Mouse (Mus musculus) ES-E14 (cell line): ENCODE data around the gene Dlg4. TPM values are rescaled to one million over a fixed set of nuclear protein-coding genes. Genes with fewer than 3 reads are reported as not detected.

Source experiments
- DNase-seq: peaks from one replicate; pipeline ENCODE4 v3.0.0-alpha.2; 2013; ENCODE audit warnings: low read depth, low spot score
- H3K27ac ChIP-seq: 2 replicates; pipeline ENCODE4 v1.5.1; 2012; ENCODE audit warnings: low read depth, mild to moderate bottlenecking, low read length, moderate library complexity, mixed read lengths; ENCODE audit not compliant: poor library complexity, insufficient read depth, severe bottlenecking
- H3K36me3 ChIP-seq: 2 replicates; pipeline ENCODE4 v1.6.1; 2012; ENCODE audit warnings: mild to moderate bottlenecking, low read length, moderate library complexity, mixed read lengths; ENCODE audit not compliant: control insufficient read depth, poor library complexity, insufficient read depth, severe bottlenecking
- H3K4me1 ChIP-seq, 2 experiments: fragments of 150-350 bp in 1 of 2; sonication (generic) in 1 of 2; 2 replicates each; pipeline ENCODE4 v1.6.1; 2012; ENCODE audit warnings: low read length in 2 of 2, mild to moderate bottlenecking in 1 of 2, mixed read lengths in 1 of 2; ENCODE audit not compliant: control insufficient read depth in 2 of 2, insufficient read depth in 2 of 2, poor library complexity in 1 of 2
- H3K4me3 ChIP-seq, 2 experiments: fragments of 150-350 bp in 1 of 2; sonication (generic) in 1 of 2; 2 replicates each; pipeline ENCODE4 v1.5.1; 2012; ENCODE audit warnings: low read length in 2 of 2, low read depth in 1 of 2, mild to moderate bottlenecking in 1 of 2, mixed read lengths in 1 of 2; ENCODE audit not compliant: insufficient read depth in 1 of 2, poor library complexity in 1 of 2, severe bottlenecking in 1 of 2
- H3K9ac ChIP-seq: 2 replicates; pipeline ENCODE4 v1.6.1; 2012; ENCODE audit warnings: low read depth, mild to moderate bottlenecking, low read length, mixed read lengths; ENCODE audit not compliant: poor library complexity, insufficient read depth, severe bottlenecking
- H3K9me3 ChIP-seq: fragments of 150-350 bp; sonication (generic); 2 replicates; pipeline ENCODE4 v1.6.1; 2012; ENCODE audit warnings: low read depth, mild to moderate bottlenecking, low read length; ENCODE audit not compliant: control insufficient read depth, insufficient read depth
- CHD2 ChIP-seq: IDR thresholded peaks from 2 replicates; pipeline ENCODE4 v1.6.1; 2014; ENCODE audit warnings: mild to moderate bottlenecking, low read depth, low read length, inconsistent platforms
- HCFC1 ChIP-seq: IDR thresholded peaks from 2 replicates; pipeline ENCODE4 v1.6.1; 2012; ENCODE audit warnings: low read length, inconsistent platforms, borderline replicate concordance; ENCODE audit not compliant: insufficient read depth
- MAFK ChIP-seq: IDR thresholded peaks from 2 replicates; pipeline ENCODE4 v1.6.1; 2014; ENCODE audit warnings: mild to moderate bottlenecking, low read depth, low read length, inconsistent platforms; ENCODE audit not compliant: insufficient read depth
- ZC3H11A ChIP-seq: IDR thresholded peaks from 2 replicates; pipeline ENCODE4 v1.6.1; 2012; ENCODE audit warnings: low read depth, mild to moderate bottlenecking, inconsistent platforms, low read length, borderline replicate concordance
- ZNF384 ChIP-seq: IDR thresholded peaks from 2 replicates; pipeline ENCODE4 v1.6.1; 2012; ENCODE audit warnings: low read depth, low read length, inconsistent platforms
- in situ Hi-C, 2 experiments: fragments of 600-800 bp; cut with MboI; formaldehyde crosslinking; loops; one replicate each; pipeline ENCODE4 v1.15.1; 2025; ENCODE audit warnings: low sequenced_read_pairs in 2 of 2, inconsistent platforms in 1 of 2; ENCODE audit not compliant: unreplicated experiment in 2 of 2
- total RNA-seq: library from RNA; depleted of rRNA; stranded (reverse); fragments of 300-350 nt; gene quantifications from 2 replicates; pipeline ENCODE4 v1.2.3, GENCODE M21; 2012

The Dlg4 gene
- total RNA-seq, 1 experiment = 11.4 TPM

DNA sequence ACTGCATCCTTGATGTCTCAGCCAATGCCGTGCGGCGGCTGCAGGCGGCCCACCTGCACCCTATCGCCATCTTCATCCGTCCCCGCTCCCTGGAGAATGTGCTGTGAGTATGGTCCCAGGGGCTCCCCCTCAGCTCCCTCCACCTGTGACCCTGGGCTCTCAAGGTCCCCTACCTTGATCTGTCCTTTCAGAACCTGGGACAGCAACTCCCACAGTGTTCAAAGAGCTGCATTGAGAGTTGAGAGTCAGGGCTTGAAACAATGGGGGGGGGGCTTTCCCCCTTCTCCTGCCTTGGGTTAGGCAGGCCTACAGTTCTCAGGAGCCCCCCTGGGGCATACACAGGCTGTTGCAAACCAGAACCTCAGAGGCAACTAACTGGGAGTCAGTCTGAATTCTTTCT is 26.9 kb downstream of the Dlg4 start:
- in situ Hi-C loops = no loop called here
- TF ChIP-seq ZC3H11A (no peak), HCFC1 (no peak), CHD2 (no peak), MAFK (no peak), ZNF384 (no peak)
- no peak overlapping the region for H3K9ac ChIP-seq
- H3K9me3 ChIP-seq = no peaks in the 10 kb centered on the region
- no peak overlapping the region for H3K27ac ChIP-seq
- H3K4me3 ChIP-seq = no peak overlapping the region; a peak in 1 of 4 replicates
- H3K36me3 ChIP-seq = no peaks in the 10 kb centered on the region
- DNase-seq = no peak
- peaks cover 0 to 9% of the 10 kb centered on the region in 2 experiments; a peak in 1 of 4 replicates for H3K4me1 ChIP-seq

- H3K4me3 ChIP-seq = no peak overlapping the region
- H3K9ac ChIP-seq = no peak overlapping the region
- H3K4me1 ChIP-seq = peaks cover 0 to 4% of the 10 kb centered on the region in 2 experiments; a peak in 1 of 4 replicates
- H3K27ac ChIP-seq = no peak overlapping the region
- TF ChIP-seq CHD2 = no peak
- no peak for TF ChIP-seq ZNF384
- no peak for TF ChIP-seq HCFC1
- TF ChIP-seq MAFK = no peak
- in situ Hi-C loops = no loop called here
- H3K9me3 ChIP-seq = no peaks in the 10 kb centered on the region
- H3K36me3 ChIP-seq = no peaks in the 10 kb centered on the region
- DNase-seq = no peak
These were observed 28.7 kb downstream of the Dlg4 start for GRCm38 (mm10) chr11:70045435-70045834.

DNA sequence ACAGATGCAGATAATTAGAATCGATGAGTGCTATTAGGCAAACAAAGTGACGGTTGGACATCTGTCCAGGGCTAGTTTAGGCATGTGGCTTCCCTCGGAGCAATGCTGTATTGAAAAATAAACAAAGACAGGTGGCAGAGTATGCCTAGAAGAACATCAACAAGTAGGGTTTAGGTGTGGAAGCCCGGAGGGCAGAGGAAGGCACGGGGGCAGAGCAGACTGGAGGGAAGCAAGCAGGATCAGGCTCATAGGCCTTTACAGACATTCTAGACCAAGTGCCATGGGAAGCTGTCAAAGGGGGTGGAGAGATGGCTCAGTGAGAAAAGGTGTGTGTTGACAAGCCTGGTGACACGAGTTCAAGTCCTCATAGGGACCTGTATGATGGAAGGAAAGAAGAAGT is 32.6 kb downstream of the Dlg4 start:
- no peak overlapping the region for H3K27ac ChIP-seq
- DNase-seq = no peak
- H3K36me3 ChIP-seq = no peaks in the 10 kb centered on the region
- TF ChIP-seq ZNF384 (no peak), HCFC1 (no peak), ZC3H11A (no peak), CHD2 (no peak), MAFK (no peak)
- H3K4me1 ChIP-seq = no peaks in the 10 kb centered on the region; a peak in 1 of 4 replicates
- no peaks in the 10 kb centered on the region for H3K9me3 ChIP-seq
- in situ Hi-C loops = no loop called here
- no peak overlapping the region for H3K9ac ChIP-seq
- no peak overlapping the region for H3K4me3 ChIP-seq

- no peak for DNase-seq
- Histone ChIP-seq H3K4me1 (no peaks in the 10 kb centered on the region), H3K36me3 (no peaks in the 10 kb centered on the region), H3K9ac (no peak overlapping the region), H3K27ac (no peak overlapping the region), H3K4me3 (no peak overlapping the region), H3K9me3 (no peaks in the 10 kb centered on the region)
- no peak for TF ChIP-seq HCFC1
- no peak for TF ChIP-seq CHD2
- TF ChIP-seq ZC3H11A = no peak
- no peak for TF ChIP-seq MAFK
- TF ChIP-seq ZNF384 = no peak
- in situ Hi-C loops = loop anchor here in 1 of 2 experiments (10.0 kb wide), 1 partner anchor 125 kb away; no protein-coding TSS in a partner anchor
These were observed 33.1 kb downstream of the Dlg4 start for GRCm38 (mm10) chr11:70049816-70050215.

- no peak for TF ChIP-seq ZNF384
- TF ChIP-seq CHD2 = no peak
- TF ChIP-seq HCFC1 = no peak
- no peak for TF ChIP-seq MAFK
- TF ChIP-seq ZC3H11A = no peak
These were observed 36.4 kb downstream of the Dlg4 start for GRCm38 (mm10) chr11:70053156-70053555.

More at GRCm38 (mm10) chr11:70053156-70053555, 36.4 kb downstream of the Dlg4 start:
- H3K4me3 ChIP-seq = no peak overlapping the region
- no peaks in the 10 kb centered on the region for H3K36me3 ChIP-seq
- H3K9me3 ChIP-seq = no peaks in the 10 kb centered on the region
- peaks cover 0 to 3% of the 10 kb centered on the region in 2 experiments; a peak in 1 of 4 replicates for H3K4me1 ChIP-seq
- no peak for DNase-seq
- in situ Hi-C loops = loop anchor here in 1 of 2 experiments (10.0 kb wide), 1 partner anchor 122 kb away; no protein-coding TSS in a partner anchor
- H3K27ac ChIP-seq = no peak overlapping the region
- no peak overlapping the region for H3K9ac ChIP-seq
